Mouse (Mus musculus): Measurements from ENCODE around the gene Taf8. TPM values are rescaled to one million over a fixed set of nuclear protein-coding genes. Genes with fewer than 3 reads are reported as not detected.
"Not testable (repeated sequence)": the region's sequence is repeated elsewhere in the genome, so short reads cannot be mapped to it uniquely, and the experiment has no call there.

Taf8 gene
- total RNA-seq, 2 experiments from 2014 or later: 36.5 to 67.9 TPM

DNA sequence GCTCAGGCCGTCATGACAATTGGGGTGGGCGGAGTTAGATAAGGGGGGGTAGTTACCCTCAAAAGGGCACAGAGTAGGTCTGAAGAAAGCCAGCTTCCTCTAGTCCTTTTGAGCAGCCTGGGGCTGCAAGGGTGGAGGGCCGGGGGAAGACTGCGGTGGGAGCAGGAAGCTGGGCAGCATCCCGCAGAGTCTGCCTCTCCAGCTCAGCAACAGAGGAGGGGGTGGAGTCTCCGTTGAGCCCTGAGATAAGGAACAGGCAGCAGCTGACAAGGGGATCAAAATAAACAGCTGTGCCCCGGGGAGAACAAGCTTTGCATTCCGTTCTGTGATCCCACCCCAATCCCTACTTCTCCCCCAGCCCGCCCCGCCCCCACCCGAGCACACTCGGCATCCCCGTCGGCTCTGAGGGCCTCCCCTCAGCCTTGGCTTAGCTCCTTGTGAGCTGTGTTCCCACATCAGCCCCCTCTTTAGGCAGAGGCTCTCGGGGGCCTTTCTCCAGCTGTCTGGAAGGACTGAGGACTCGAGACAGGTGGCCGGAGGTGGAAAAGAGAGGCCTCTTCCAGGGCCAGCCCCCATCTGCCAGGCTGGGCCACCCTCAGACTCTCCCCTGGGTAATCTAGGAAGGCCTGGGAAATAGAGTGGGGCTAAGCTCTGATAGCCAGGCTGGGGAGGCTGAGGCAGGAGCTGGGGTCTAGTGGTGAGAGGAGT, 19.6 kb upstream of the Taf8 start:
- ATAC-seq (replicated peaks; ENCODE audit: low FRiP score, poor library complexity, severe bottlenecking): peak; percentile 84

DNA sequence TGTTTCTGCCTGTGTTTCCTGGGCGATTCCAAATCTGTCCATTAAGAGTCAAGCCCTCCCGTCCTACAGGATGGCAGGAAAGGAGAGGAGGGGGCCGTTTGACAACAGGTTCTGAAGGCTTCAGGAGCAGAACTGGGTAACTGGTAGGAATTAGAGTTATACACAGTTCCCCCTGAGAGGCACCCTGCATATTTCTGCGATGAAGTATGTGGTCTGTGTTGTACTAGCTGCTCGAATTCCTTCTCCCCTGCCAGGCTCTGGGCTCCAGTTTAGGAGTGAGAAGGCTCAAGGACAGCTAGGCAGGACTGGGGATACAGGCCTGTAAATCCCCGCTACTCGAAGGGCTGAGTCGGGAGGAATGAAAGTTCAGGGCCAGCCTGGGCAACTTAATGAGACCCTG, 16.1 kb upstream of the Taf8 start:
- ATAC-seq (replicated peaks; ENCODE audit: low FRiP score, poor library complexity, severe bottlenecking): no peak

DNA sequence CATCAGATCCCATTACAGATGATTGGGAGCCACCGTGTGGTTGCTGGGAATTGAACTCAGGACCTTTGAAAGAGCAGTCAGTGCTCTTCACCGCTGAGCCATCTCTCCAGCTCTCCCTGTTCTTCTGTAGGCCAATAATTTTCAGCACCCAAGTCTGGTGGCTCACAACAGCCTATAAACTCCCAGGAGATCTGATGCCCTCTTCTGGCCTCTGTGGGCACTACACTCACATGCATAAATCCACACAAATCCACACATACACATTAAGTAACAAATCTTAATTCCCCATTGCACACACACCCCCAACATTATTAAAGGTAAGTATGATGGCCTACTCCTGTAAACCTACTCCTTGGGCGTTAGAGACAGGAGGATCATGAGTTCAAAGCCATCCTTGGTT, 14.1 kb upstream of the Taf8 start:
- no peak for ATAC-seq (replicated peaks; ENCODE audit: low FRiP score, poor library complexity, severe bottlenecking)

DNA sequence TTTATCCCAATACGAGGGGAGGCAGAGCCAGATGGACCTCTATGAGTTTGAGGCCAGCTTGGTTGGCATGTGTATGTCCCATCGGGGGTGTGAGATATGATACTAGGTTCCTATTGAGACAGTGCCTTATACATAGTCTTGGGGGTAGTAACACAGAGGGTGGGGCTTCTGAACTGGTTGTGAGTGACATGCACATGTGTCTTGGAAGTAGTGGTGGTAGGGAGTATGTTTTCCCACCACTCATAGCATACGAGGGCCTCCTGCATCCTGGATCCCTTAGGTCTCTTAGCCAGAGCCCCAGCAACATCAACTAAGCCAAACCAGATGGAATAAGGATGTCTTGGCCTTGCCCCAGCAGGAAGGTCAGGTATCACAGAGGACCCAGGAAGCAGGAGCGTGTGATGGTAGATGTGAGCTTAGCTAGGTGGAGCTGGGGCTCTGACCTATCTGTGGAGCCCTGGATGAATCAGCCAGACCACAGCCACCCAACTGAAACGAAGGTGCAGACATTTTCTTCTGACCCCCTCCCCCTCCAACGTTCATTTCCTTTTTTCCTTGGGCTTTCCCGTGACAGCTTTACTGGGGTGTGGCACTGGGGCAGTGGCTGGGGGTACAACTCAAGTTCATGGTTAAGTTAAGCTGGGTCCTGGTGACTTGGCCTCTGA, 13.2 kb upstream of the Taf8 start:
- ATAC-seq (replicated peaks; ENCODE audit: low FRiP score, poor library complexity, severe bottlenecking): no peak

DNA sequence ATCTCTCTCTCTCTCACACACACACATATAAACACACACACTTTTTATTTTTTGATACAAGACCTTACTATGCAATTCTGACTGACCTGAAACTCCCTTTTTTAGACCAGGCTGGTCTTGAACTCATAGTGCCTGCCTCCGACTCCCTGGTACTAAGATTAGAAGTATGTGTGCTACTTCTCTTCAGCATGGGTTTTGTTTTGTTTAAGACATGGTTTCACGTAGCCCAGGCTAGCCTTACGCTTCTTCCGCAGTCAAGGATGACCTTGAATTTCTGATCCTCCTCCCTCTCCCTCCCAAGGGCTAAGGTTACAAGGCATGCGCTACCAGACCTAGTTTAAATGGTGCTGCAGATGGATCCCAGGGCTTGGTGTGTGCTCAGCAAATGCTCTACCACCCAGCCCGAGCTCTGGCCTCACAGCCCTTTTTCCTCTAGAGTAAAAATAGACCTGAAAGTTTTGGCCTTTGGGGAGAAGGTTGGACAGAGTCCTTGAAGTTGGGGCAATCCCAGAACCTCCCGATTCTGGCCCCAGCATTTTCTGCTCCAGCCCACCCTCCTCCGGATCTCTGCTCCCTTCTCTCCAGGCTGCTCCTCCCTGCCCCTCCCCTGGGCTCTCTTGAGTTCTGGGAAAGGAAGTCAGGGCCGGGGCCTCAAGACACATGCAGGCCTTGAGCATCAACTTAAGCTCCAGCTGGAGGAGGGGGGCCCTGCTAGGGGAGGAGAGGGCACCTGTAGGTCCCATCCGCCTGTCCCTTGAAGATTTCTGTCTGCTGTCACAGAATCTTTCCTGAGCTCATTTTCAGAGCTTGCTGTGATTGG, 11.1 kb upstream of the Taf8 start:
- ATAC-seq (replicated peaks; ENCODE audit: low FRiP score, poor library complexity, severe bottlenecking): no peak

DNA sequence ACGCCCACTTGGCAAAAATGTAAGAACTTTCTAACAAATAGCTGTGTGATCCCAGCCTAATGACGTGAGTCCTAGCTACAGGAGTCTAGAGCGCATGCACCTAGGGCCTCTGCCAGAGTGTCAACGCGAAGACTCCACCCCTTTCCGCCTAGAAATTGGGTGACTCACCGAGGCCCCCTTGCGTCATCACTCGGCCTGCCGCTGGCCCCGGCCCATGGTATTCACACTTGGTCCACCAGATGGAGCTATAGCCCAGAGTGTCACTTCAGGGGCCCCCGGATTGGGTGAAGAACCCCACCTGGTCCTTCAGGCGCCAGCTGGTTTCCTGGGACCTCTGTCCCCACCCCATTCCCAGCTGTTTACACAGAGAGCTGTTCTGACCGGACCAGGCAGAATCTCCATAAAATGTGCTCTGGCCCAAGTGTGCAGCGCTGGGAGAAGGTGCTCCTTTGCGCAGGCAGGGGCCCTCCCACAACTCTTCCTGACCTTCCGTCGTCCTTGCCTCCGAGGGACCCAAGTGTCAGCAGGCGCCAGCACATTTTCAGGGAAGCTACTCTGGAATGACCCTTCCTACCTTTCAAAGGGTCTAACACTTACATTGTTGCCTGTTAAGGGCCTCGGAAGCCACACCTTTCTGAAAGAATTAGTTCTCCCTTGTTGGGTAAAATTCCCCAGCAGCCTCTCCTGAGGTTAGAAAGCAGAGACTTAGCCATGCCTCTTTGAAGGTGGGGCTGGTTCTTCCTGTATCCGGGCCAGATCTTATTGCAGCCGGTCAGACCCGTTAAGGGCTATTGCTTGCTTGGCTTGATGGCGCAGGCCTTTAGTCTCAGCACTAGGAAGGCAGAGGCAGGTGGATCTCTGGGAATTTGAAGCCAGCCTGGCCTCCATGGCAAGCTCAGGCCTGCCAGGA, 9.3 kb upstream of the Taf8 start:
- ATAC-seq (replicated peaks; ENCODE audit: low FRiP score, poor library complexity, severe bottlenecking): peak; percentile 88

DNA sequence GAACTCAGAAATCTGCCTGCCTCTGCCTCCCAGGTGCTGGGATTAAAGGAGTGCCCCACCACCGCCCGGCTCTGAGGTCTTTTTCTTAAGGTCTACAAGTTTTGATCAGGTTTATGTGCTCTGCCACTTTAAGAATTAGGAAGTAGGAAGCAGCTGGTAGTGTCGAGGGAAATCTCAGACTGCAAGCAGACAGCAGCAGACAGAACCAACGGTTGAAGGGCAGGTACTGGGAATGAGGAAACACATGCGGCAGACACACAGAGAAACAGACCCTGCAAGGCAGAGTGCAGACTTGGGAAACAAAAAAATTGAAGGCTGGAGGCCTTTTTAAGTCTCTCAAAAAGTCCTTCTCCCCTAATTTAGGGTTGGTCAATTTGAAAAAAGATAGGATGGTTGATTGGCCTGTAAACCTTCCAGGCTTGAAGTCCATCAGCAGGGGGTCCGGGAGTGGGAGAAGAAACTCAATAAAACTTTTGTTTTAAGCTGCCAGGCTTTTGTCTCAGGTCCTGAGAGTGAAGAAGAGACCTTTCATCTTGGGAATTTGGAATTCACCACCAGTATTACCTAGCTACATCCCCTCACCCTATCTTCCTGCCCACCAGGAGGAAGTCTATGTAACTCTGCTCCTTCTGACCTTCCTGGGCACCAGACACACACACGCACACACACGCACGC, 7.1 kb upstream of the Taf8 start:
- ATAC-seq (replicated peaks; ENCODE audit: low FRiP score, poor library complexity, severe bottlenecking): no peak

DNA sequence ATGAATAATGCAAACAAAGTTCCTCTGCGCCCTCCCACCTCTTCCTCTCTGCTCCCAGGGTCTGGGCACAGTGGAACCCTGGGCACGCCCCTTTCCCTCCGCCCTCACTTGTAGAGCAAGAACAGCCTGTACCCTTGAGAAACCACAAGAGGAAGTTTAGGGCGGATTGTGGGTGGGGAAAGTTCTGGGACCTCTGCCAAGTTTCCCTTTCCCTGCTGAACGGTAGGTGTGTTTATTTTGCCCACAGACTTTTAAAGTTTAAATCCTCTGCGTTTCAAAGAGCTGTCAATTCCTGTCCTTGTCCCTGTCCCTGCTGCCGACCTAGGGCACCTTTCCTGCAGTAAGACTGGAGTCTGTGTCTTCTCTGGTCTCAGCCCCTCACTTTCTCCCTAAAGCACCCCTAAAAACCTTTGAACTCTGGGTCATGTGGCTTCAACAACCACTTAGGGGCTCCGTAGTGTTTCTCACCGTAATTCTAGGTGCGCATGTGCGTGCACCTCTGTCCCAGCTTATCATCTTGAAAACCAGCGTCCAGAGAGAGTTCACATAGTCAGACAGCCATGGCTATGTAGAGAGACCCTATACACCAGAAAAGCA, 6.0 kb upstream of the Taf8 start:
- ATAC-seq (replicated peaks; ENCODE audit: low FRiP score, poor library complexity, severe bottlenecking): peak; percentile 60

DNA sequence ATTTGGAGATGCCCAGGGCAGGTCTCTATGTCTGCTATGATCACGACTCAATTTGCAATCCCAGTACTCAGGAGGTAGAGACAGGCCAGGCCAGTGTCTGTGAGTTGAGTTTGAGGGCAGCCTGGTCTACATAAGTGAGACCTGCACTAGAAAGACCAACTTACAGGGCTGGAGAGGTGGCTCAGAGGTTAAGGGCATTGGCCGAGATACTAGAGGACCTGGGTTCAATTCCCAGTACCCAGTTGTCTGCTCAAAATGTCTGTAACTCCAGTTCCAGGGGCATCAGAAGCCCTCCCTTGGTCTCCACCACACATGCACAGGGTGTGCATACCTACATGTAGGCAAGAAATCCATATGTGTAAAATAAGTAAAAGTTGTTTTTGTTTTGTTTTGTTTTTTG, 5.4 kb upstream of the Taf8 start:
- no peak for ATAC-seq (replicated peaks; ENCODE audit: low FRiP score, poor library complexity, severe bottlenecking)

DNA sequence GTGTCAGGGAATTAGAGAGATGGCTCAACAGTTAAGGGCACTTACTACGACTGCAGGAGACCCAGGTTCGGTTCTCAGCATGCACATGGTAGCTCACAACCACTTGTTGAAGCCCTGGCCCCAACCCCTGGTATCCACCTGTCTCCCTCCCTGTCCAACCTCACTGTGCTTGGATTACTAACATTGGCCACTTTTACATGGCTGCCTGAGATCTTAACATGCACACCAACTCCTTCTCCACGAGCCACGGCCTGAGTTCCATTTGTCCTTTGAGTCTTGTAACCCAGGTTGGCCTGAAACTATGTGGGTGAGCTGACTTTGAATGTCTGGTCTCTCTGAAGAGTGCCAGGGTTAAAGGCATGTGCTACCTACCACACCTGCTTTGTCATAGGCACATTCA, 4.6 kb upstream of the Taf8 start:
- ATAC-seq (replicated peaks; ENCODE audit: low FRiP score, poor library complexity, severe bottlenecking): no peak

DNA sequence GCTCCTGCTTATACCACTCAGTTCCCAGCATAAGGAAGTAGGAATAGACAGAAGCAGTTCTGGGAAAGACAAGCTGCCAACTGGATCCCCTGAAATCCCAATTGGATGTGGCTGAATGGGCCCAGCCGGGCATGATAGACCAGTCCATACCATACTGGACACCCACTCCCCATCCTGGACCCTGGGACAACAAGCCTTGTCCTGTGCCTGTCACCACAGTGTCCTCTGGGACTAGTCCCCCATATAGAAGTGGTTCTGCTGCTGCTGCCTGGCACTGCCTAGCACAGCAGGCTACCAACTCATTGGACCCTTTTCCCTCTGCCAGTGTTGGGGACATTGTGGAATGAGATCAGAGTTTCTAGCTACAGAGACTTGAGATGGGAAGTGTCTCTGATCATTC, 4.0 kb upstream of the Taf8 start:
- ATAC-seq (replicated peaks; ENCODE audit: low FRiP score, poor library complexity, severe bottlenecking): no peak

DNA sequence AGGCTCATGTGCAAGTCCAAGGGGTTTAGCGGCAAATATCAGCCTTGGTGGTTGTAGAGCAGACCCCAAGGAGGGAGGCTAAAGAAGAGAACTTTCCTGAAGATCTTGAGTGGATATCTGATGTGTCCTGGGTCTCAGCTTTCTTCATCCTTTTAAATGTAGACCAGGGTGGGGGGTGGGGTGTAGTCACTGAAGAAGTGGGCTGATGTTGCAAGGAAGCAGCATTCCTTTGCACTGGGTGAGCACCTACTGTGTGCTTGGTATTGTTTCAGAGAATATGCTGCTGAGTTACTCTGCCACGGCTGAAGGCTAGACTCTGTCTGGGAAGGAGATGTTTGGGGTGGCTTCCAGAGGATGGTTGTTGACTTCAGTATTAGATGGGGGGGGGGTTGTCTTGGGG, 3.5 kb upstream of the Taf8 start:
- no peak for ATAC-seq (replicated peaks; ENCODE audit: low FRiP score, poor library complexity, severe bottlenecking)

DNA sequence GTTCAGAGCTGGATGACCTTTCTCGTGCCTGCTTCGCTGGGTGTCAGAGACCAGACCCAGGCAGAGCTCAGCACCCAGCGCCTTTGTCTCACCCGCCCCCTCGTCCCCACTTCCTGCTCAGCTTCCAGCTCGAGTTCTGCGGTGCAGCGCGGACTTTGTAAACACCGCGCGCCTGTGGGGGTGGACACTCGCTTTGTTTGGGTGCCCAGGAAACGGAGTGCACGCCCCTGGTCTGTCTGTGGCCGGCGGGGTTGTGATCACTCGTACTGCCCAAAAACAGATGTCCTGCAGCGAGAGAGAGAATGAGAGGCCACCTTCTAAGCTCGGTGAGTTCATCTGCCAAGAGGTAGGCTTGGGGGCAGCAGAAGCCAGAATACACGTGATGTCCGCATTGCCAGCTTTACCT, 2.9 kb upstream of the Taf8 start, which contains the start of gene Ccnd3:
TSS of gene Ccnd3 (plus strand) at position 111 of the 406 bp plus-strand sequence.
- no peak for ATAC-seq (replicated peaks; ENCODE audit: low FRiP score, poor library complexity, severe bottlenecking)

DNA sequence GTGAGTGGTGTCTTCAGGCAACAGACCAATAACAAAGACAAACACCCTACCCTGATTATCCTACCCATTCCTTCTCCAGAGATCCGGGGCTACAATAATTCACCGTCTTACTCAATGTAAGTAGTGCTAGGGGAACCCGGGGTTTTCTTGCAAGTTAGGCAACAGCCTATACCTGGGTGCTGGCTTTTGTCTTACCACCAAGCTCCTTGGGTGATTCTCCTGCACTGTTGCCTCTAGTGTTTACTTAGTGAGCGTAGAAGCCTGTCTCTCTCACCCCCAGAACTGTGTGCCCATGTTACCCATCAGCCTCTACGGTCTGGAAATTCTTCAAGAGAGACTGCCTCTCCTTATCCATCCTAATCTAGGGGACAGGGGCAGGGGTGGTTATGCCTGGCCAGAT, 2.1 kb upstream of the Taf8 start:
- ATAC-seq (replicated peaks; ENCODE audit: low FRiP score, poor library complexity, severe bottlenecking): no peak

DNA sequence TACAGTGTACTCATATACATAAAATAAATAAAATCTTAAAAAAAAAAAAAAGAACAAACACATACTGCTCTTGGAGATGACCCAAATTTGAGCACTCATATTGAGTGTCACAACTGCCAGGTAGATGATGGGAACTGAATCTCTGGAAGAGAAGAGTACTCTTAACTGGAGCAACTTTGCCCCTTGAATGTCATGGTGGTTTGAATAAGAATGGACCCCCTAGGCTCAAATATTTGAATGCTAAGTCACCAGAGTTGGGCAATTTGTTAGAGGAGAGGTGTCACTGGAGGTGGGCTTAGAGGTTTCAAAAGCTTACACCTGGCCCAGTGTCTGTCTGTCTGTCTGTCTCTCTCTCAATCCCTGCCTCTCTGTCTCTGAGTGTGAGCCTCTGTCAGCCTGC, 1.6 kb upstream of the Taf8 start:
- no peak for ATAC-seq (replicated peaks; ENCODE audit: low FRiP score, poor library complexity, severe bottlenecking)

DNA sequence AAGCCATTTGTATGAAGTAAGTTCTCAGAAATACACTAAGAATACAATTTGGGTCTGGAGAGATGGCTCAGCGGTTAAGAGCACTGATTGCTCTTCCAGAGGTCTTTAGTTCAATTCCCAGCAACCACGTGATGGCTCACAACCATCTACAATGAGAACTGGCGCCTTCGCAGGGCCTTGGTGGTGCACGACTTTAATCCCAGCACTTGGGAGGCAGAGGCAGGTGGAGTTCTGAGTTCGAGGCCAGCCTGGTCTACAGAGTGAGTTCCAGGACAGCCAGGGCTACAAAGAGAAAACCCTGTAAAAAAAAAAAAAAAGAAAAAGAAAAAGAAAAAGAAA, 584 bp upstream of the Taf8 start:
- not testable (repeated sequence) for ATAC-seq (replicated peaks; ENCODE audit: low FRiP score, poor library complexity, severe bottlenecking)

DNA sequence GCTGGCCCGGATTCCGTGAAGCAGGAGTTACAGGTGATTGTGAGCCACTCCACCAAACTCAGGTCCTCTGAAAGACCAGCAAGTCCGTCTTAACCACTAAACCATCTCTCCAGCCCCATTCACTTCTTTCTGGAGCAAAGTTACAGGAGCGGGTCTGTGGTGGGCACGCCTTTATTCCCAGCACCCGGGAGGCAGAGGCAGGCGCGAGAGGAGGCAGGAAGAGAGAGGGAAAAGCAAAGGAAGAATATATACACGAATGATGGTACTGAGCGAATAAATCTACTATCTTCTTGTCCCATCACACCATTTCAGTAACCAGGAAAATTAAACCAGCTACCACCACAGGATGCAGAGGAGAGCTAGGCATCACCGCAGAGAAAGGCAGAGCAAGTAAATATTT, 561 bp downstream of the Taf8 start:
- ATAC-seq (replicated peaks; ENCODE audit: low FRiP score, poor library complexity, severe bottlenecking): peak; percentile 44; the same call in 1 of the 2 replicates

DNA sequence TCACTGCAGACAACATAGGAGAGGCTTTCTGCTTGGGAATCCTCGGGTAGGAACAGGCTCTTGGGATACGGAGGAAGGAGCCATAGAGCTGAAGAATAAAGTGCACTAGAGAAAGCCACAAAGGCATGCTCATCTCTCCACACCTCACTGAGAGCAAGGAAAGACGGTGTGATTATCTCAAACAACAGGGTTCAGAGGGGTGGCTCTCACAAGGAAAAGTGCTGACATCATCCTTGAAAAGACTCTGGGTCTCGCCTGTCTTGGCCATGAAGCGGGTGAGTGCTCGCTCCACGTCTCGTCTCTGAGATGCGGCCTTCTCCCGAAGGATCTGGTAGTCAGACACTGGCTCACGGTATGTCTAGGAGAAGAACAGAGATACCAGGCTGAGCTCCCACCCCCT, 8.0 kb downstream of the Taf8 start:
- ATAC-seq (replicated peaks; ENCODE audit: low FRiP score, poor library complexity, severe bottlenecking): no peak

DNA sequence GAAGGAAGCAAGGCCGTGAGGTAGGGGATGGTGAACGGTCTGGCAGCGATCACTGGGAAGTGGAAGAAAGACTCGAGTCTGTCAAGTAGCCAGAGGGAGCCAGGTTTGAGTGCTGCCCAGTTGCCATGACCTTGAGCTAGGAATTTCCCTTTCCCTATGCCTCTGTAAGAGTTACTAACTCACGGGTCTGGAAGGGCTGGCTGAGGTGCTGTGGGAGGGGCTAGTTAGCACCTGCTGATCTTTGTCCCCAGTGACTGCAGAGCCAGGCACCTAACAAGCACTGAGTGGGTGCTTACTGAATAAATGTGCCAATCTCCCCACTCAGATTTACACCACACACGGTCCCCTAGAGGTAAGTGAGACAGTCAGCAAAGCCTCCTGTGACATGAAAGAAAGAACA, 8.4 kb downstream of the Taf8 start:
- ATAC-seq (replicated peaks; ENCODE audit: low FRiP score, poor library complexity, severe bottlenecking): no peak

Data from erythroblast, adult 5-6 weeks (primary cell).